Mouse (Mus musculus) megakaryocyte progenitor cell, adult 5-6 weeks (primary cell): ENCODE measurements around the gene Rbm15. TPM values are rescaled to one million over a fixed set of nuclear protein-coding genes. Genes with fewer than 3 reads are reported as not detected.
"Not testable (repeated sequence)": the region's sequence is repeated elsewhere in the genome, so short reads cannot be mapped to it uniquely, and the experiment has no call there.

Experiments used
- ATAC-seq: replicated peaks from 2 replicates; pipeline ENCODE4 v1.8.0; 2016; ENCODE audit warnings: mild to moderate bottlenecking, moderate TSS enrichment, inconsistent platforms; ENCODE audit not compliant: poor library complexity
- total RNA-seq, 2 experiments: library from RNA; stranded (forward) in 1 of 2; stranded (reverse) in 1 of 2; fragments of 157-497, 149-512 nt in 1 of 2; fragments of 200-1000 nt in 1 of 2; gene quantifications; 2 replicates each; pipeline versions ENCODE4 v1.2.3 to v1.2.4; 2015 to 2017

The Rbm15 gene
- total RNA-seq, 2 experiments from 2014 or later: 31.2 to 50.0 TPM

GRCm38 (mm10) chr3:107331746-107332126 is 1.7 kb downstream of the Rbm15 start:
- ATAC-seq: no peak

- no peak for ATAC-seq
These were observed 2.7 kb downstream of the Rbm15 start for GRCm38 (mm10) chr3:107330503-107331424.

- ATAC-seq: no peak
These were observed 7.0 kb downstream of the Rbm15 start for GRCm38 (mm10) chr3:107326442-107326841.

DNA sequence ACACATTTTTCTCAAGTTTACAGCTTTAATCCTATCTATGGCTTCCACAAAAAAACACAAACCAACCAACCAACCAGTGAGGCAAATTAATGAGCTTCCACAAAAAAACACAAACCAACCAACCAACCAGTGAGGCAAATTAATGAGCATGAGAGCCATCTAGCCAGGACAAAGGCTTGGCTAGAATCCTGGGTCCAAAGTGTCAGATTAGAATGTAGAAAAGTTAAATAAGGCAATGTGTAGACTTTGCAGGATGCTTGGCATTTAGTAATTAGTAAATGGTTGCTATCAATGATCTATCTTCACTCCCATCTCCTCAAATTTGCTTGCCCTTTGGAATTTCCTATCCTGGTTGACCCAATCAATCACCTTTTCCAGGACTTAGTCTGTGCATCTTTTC is 11.7 kb downstream of the Rbm15 start:
- ATAC-seq: no peak

- ATAC-seq: no peak
These were observed 12.3 kb downstream of the Rbm15 start for GRCm38 (mm10) chr3:107321141-107321540.

GRCm38 (mm10) chr3:107317338-107317737 is 16.1 kb downstream of the Rbm15 start:
- ATAC-seq: no peak

- ATAC-seq: not testable (repeated sequence)
These were observed 36.6 kb downstream of the Rbm15 start for GRCm38 (mm10) chr3:107296917-107297316.

DNA sequence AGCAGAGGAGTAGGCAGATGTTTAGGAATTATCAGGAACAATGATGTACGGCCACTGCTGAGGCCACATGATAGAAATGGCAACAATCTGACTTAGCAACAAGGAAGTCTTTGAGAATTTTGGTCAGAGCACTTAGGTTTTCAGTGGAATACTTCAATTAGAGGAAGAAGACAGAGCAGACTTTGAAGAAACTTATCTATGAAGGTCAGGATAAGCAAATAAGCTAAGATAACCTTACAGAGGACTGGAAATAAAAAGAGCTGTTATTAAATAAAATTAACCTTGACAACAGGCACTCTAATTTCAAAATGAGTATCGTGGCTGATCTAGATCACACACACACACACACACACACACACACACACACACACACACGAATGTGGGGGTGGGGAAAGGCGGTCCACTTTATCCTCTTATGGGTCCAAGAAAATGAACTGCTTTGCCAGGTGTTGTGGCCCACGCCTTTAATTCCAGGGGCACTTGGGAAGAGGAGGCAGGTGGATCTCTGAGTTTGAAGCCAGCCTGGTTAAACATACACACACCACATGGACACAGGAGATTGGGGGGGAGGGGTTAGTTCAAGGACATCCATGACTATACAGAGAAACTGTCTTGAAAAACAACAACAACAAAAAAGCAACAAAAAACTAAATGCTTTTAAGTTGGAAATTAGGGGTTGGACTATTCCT is 37.7 kb downstream of the Rbm15 start:
- no peak for ATAC-seq

GRCm38 (mm10) chr3:107290764-107291381 is 42.6 kb downstream of the Rbm15 start, which contains the start of gene Slc16a4:
Gene Slc16a4 (plus strand): TSS chr3:107291230.
- no peak for ATAC-seq

DNA sequence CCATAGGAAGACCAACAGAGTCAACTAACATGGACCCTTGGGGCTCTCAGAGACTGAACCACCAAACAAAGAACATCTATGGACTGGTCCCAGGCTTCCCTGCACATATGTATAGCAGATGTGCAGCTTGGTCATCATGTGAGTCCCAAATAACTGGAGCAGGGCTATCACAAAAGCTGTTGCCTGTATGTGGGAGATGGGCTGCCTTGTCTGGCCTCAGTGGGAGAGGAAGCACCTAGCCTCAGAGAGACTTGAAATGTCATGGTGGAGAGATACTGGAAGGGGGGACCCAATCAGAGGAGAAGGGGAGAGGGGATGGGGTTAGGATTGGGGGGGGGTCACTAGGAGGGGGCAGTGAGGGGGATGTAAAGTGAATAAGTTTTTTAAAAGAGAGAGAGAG is 46.1 kb downstream of the Rbm15 start:
- ATAC-seq: no peak

GRCm38 (mm10) chr3:107286123-107286522 is 47.4 kb downstream of the Rbm15 start:
- no peak for ATAC-seq

GRCm38 (mm10) chr3:107278479-107279269 is 54.8 kb downstream of the Rbm15 start, which contains the start of gene Lamtor5:
Gene Lamtor5 (plus strand): TSS chr3:107278858.
- peak; percentile 90 for ATAC-seq

DNA sequence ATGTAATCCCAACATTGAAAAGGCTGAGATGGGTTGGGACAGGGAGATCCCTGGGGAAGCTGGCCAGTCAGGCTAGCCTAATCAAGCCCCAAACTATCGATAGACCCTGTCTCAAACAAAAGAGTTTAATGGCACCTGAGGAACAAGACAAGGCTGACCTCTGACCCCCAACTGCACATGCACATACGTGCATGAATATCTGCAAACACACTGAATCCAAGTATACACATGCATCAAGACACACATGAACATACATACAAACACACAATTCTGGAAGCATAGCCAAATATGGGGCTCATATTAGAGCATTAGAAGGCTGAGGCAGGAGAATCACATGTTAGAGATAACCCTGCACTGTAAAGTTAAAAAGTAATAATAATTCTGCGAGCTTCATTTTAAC is 56.8 kb downstream of the Rbm15 start:
- ATAC-seq: no peak

GRCm38 (mm10) chr3:107275996-107276395 is 57.5 kb downstream of the Rbm15 start:
- no peak for ATAC-seq

Other genes with a start within 250 kb of the Rbm15 start
- not detected in 2 replicates for gene Kcna2, start 232.5 kb downstream of the Rbm15 start, total RNA-seq (2015)
- not detected in 2 replicates for gene Kcna2, start 232.5 kb downstream of the Rbm15 start, total RNA-seq (2017)
- not detected in 2 replicates for gene Kcna10, start 150.6 kb downstream of the Rbm15 start, total RNA-seq (2015)
- not detected in 2 replicates for gene Kcna10, start 150.6 kb downstream of the Rbm15 start, total RNA-seq (2017)
- not detected in 2 replicates for gene Cym, start 111.9 kb downstream of the Rbm15 start, total RNA-seq (2015)
- gene Cym, start 111.9 kb downstream of the Rbm15 start, total RNA-seq (2017): not detected in 2 replicates
- not detected in 2 replicates for gene A630076J17Rik, start 103.1 kb downstream of the Rbm15 start, total RNA-seq (2015)
- gene A630076J17Rik, start 103.1 kb downstream of the Rbm15 start, total RNA-seq (2017): not detected in 2 replicates
- gene Prok1, start 94.0 kb downstream of the Rbm15 start, total RNA-seq (2015): 0.22 TPM in 1 of 2 replicates, not detected in the other
- gene Prok1, start 94.0 kb downstream of the Rbm15 start, total RNA-seq (2017): not detected in 2 replicates
- gene Lamtor5, start 54.8 kb downstream of the Rbm15 start, total RNA-seq (2015): 122 and 131 TPM in 2 replicates
- gene Lamtor5, start 54.8 kb downstream of the Rbm15 start, total RNA-seq (2017): 47.2 and 71.8 TPM in 2 replicates
- 0.35 TPM in 1 of 2 replicates, not detected in the other for gene Slc16a4, start 42.4 kb downstream of the Rbm15 start, total RNA-seq (2015)
- gene Slc16a4, start 42.4 kb downstream of the Rbm15 start, total RNA-seq (2017): 0.37 TPM in 1 of 2 replicates, not detected in the other
- gene Kcnc4, start 125.9 kb upstream of the Rbm15 start, total RNA-seq (2015): not detected in 2 replicates
- not detected in 2 replicates for gene Kcnc4, start 125.9 kb upstream of the Rbm15 start, total RNA-seq (2017)
- gene Slc6a17, start 184.3 kb upstream of the Rbm15 start, total RNA-seq (2015): not detected in 2 replicates
- not detected in 2 replicates for gene Slc6a17, start 184.3 kb upstream of the Rbm15 start, total RNA-seq (2017)
- not detected in 2 replicates for gene Ubl4b, start 221.4 kb upstream of the Rbm15 start, total RNA-seq (2015)
- gene Ubl4b, start 221.4 kb upstream of the Rbm15 start, total RNA-seq (2017): not detected in 2 replicates